Mouse (Mus musculus) G1E (cell line): ENCODE results near the gene Zdhhc7. TPM values are rescaled to one million over a fixed set of nuclear protein-coding genes. Genes with fewer than 3 reads are reported as not detected.

Experiments used
- ATAC-seq: 2 replicates; pipeline ENCODE4 v1.8.0; 2016; ENCODE audit warnings: mild to moderate bottlenecking; ENCODE audit not compliant: insufficient number of reproducible peaks, poor library complexity, low FRiP score, severe bottlenecking; ENCODE audit errors: extremely low read depth
- DNase-seq: peaks from one replicate; pipeline ENCODE4 v3.0.0; 2012; ENCODE audit warnings: low spot score
- H3K27me3 ChIP-seq: 2 replicates; pipeline ENCODE4 v1.6.1; 2012; ENCODE audit warnings: mild to moderate bottlenecking, low read length, inconsistent platforms; ENCODE audit not compliant: insufficient read depth
- H3K36me3 ChIP-seq: replicated peaks from 2 replicates; pipeline ENCODE3; 2012; ENCODE audit warnings: mild to moderate bottlenecking, inconsistent platforms
- H3K4me1 ChIP-seq: 2 replicates; pipeline ENCODE4 v1.6.1; 2012; ENCODE audit warnings: low read depth, low read length, inconsistent platforms, mixed read lengths; ENCODE audit not compliant: insufficient read depth
- H3K4me3 ChIP-seq: 2 replicates; pipeline ENCODE4 v1.5.1; 2012; ENCODE audit warnings: low read depth, mild to moderate bottlenecking, inconsistent platforms, low read length, moderate library complexity, mixed read lengths
- H3K9me3 ChIP-seq: replicated peaks from 2 replicates; pipeline ENCODE4 v1.6.1; 2012; ENCODE audit warnings: inconsistent platforms
- CTCF ChIP-seq: IDR thresholded peaks from 2 replicates; pipeline ENCODE4 v1.5.1; 2012; ENCODE audit warnings: low read depth, low read length, inconsistent platforms, mixed read lengths
- GATA1 ChIP-seq: IDR thresholded peaks from 2 replicates; pipeline ENCODE4 v1.6.1; 2012; ENCODE audit warnings: borderline replicate concordance, low read length, inconsistent platforms, mixed read lengths
- GATA2 ChIP-seq: IDR thresholded peaks from 2 replicates; pipeline ENCODE4 v1.6.1; 2012; ENCODE audit warnings: low read depth, low read length, inconsistent platforms, borderline replicate concordance
- POLR2AphosphoS5 ChIP-seq: IDR thresholded peaks from 2 replicates; pipeline ENCODE4 v1.6.1; 2012; ENCODE audit warnings: low read depth, low read length, inconsistent platforms; ENCODE audit not compliant: insufficient replicate concordance
- TAL1 ChIP-seq: conservative IDR thresholded peaks from 2 replicates; pipeline ENCODE4 v1.6.1; 2012; ENCODE audit warnings: low read depth, low read length, inconsistent platforms, mixed read lengths
- polyA plus RNA-seq: library from polyadenylated mRNA; stranded (reverse); fragments of >175 nt; gene quantifications from 2 replicates; pipeline ENCODE4 v1.2.3, GENCODE M21; 2012
- total RNA-seq, 2 experiments: library from RNA; stranded (forward) in 1 of 2; stranded (reverse) in 1 of 2; fragments of 200-1000 nt in 1 of 2; fragments of >200 nt in 1 of 2; fragmentation: Nextera tagmentation in 1 of 2; gene quantifications; 2 replicates each; pipeline ENCODE4 v1.2.3; 2014 to 2017

Gene Zdhhc7
- total and polyA plus RNA-seq, 3 experiments, result 18.3 to 25.2 (median 24.9) TPM

- DNase-seq (no peak), ATAC-seq (no peak)
- Histone ChIP-seq H3K4me1 (no peaks in the 10 kb centered on the region), H3K9me3 (peaks cover 6% of the 10 kb centered on the region), H3K36me3 (no peaks in the 10 kb centered on the region), H3K27me3 (peaks cover 59% of the 10 kb centered on the region), H3K4me3 (no peak overlapping the region)
- TF ChIP-seq POLR2AphosphoS5 (no peak), GATA2 (no peak), CTCF (no peak), GATA1 (no peak)
Measured at GRCm38 (mm10) chr8:120051908-120052307, 49.4 kb downstream of the Zdhhc7 start.

- ATAC-seq, result no peak
- H3K27me3 ChIP-seq, result peaks cover 62% of the 10 kb centered on the region
Measured at GRCm38 (mm10) chr8:120051006-120051405, 50.3 kb downstream of the Zdhhc7 start.

GRCm38 (mm10) chr8:120050376-120050775 is 50.9 kb downstream of the Zdhhc7 start:
- no peak overlapping the region for H3K4me3 ChIP-seq

More at GRCm38 (mm10) chr8:120051006-120051405, 50.3 kb downstream of the Zdhhc7 start:
- Histone ChIP-seq H3K4me1 (no peaks in the 10 kb centered on the region), H3K4me3 (no peak overlapping the region), H3K36me3 (no peaks in the 10 kb centered on the region), H3K9me3 (no peaks in the 10 kb centered on the region)
- TF ChIP-seq GATA1, result no peak
- no peak for TF ChIP-seq CTCF
- no peak for TF ChIP-seq GATA2
- TF ChIP-seq POLR2AphosphoS5, result no peak
- no peak for TF ChIP-seq TAL1
- no peak for DNase-seq

GRCm38 (mm10) chr8:120049949-120050348 is 51.3 kb downstream of the Zdhhc7 start:
- DNase-seq (no peak), ATAC-seq (no peak)
- Histone ChIP-seq H3K36me3 (no peaks in the 10 kb centered on the region), H3K27me3 (peaks cover 66% of the 10 kb centered on the region), H3K4me1 (no peaks in the 10 kb centered on the region), H3K4me3 (no peak overlapping the region), H3K9me3 (no peaks in the 10 kb centered on the region)
- no peak for TF ChIP-seq CTCF
- no peak for TF ChIP-seq GATA1
- TF ChIP-seq GATA2, result no peak
- no peak for TF ChIP-seq TAL1
- no peak for TF ChIP-seq POLR2AphosphoS5

More at GRCm38 (mm10) chr8:120050376-120050775, 50.9 kb downstream of the Zdhhc7 start:
- ATAC-seq (no peak), DNase-seq (no peak)
- Histone ChIP-seq H3K36me3 (no peaks in the 10 kb centered on the region), H3K27me3 (peaks cover 66% of the 10 kb centered on the region), H3K4me1 (no peaks in the 10 kb centered on the region), H3K9me3 (no peaks in the 10 kb centered on the region)
- TF ChIP-seq POLR2AphosphoS5 (no peak), CTCF (no peak), TAL1 (no peak), GATA2 (no peak), GATA1 (no peak)

GRCm38 (mm10) chr8:120046258-120047020 is 54.8 kb downstream of the Zdhhc7 start:
- no peak for ATAC-seq
- Histone ChIP-seq H3K27me3 (peaks cover 58% of the 10 kb centered on the region), H3K36me3 (no peaks in the 10 kb centered on the region), H3K4me3 (no peak overlapping the region), H3K9me3 (no peaks in the 10 kb centered on the region), H3K4me1 (peaks cover 13% of the 10 kb centered on the region)
- TF ChIP-seq GATA1, result no peak
- no peak for TF ChIP-seq CTCF
- TF ChIP-seq POLR2AphosphoS5, result no peak
- TF ChIP-seq GATA2, result no peak
- no peak for TF ChIP-seq TAL1
- no peak for DNase-seq

DNA sequence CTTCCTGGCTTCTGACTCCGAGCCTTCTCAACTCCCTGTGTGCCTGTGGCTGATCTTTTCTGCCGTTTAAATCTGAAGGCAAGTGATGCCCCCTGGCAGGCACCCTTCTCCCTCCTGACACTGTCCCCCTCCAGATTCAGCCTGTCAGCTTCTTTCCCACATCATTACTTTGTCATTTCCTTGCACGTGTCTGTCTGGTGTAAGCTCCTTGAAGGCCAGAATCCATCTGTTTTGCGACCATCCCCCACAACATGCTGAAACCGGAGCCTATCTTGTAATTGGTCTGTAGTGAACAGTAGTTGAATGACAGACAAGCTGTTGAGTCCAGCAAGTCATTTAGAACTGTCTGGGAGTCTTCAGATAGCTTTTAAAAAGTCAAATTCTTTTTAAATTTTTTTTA is 55.8 kb downstream of the Zdhhc7 start:
- Histone ChIP-seq H3K27me3 (peaks cover 50% of the 10 kb centered on the region), H3K9me3 (no peaks in the 10 kb centered on the region), H3K4me1 (peaks cover 22% of the 10 kb centered on the region), H3K36me3 (no peaks in the 10 kb centered on the region), H3K4me3 (no peak overlapping the region)
- DNase-seq, result no peak
- no peak for ATAC-seq
- TF ChIP-seq CTCF (no peak), GATA1 (no peak), TAL1 (no peak), POLR2AphosphoS5 (no peak), GATA2 (no peak)

GRCm38 (mm10) chr8:120044907-120045306 is 56.4 kb downstream of the Zdhhc7 start:
- no peak for DNase-seq

More at GRCm38 (mm10) chr8:120044907-120045306, 56.4 kb downstream of the Zdhhc7 start:
- no peak for ATAC-seq
- Histone ChIP-seq H3K4me3 (no peak overlapping the region), H3K27me3 (peaks cover 46% of the 10 kb centered on the region), H3K4me1 (peaks cover 23% of the 10 kb centered on the region), H3K36me3 (no peaks in the 10 kb centered on the region), H3K9me3 (no peaks in the 10 kb centered on the region)
- TF ChIP-seq GATA2, result no peak
